Mouse (Mus musculus) lung, postnatal 25 days (tissue): ENCODE results near the gene Epb41l4b.
A peak's percentile ranks its signal among the peaks of the same experiment; 100 is the strongest.

ENCODE experiments used
- DNase-seq: peaks from one replicate; pipeline ENCODE4 v3.0.0; 2022; ENCODE audit warnings: low spot score

Epb41l4b gene

DNA sequence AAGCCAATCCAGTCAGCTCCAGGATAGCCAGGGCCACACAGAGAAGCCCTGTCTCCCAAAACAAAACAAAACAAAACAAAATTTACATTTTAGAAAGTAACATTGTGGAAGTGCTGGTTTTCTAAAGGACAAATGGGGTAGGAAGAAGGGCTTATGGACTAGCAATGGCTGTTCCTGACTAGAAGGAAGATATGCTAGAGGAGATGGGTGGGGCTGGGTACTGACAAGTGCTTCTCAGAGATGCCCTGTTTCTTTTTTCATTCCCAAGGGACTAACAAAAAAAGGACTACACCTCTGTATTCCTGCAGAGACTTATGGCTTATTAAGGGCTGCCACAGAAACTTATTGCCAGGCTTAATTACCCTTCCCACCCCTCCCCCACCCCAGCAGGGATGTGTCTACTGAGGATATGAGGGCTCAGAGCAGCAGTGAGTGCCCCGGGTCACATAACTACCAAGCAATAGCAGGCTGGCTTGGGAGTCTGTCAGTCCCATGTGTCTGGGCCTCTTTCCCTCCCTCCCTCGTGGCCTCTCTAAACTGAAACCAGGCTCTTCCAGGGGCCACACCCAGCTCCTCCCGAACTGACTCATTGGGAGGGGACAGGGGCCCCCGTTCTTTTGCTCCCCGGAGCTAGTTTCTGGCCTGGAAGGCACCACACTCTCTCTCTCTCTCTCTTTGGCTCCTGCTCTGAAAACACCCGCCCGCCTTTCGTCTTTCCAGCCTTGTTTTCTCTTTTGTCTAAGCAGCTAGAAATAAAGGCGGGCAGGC, 10.0 kb upstream of the Epb41l4b start:
- DNase-seq = peak; percentile 60

DNA sequence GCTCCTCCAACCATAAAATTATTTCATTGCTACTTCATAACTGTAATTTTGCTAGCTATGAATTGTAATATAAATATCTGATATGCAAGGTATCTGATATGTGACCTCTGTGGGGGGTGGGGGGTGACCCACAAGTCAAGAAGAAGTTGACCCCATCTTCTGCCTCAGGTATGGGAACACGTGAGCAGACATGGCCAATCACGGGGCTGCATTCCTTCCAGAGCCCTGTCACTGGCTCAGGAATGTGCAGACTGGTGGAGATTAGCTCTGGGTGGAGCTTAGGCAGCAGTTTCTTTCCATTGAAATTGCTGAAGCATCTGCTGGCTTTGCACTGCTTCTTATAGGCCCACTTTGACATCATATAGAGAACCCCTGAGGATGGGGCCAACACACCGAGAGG, 4.9 kb upstream of the Epb41l4b start:
- no peak for DNase-seq

DNA sequence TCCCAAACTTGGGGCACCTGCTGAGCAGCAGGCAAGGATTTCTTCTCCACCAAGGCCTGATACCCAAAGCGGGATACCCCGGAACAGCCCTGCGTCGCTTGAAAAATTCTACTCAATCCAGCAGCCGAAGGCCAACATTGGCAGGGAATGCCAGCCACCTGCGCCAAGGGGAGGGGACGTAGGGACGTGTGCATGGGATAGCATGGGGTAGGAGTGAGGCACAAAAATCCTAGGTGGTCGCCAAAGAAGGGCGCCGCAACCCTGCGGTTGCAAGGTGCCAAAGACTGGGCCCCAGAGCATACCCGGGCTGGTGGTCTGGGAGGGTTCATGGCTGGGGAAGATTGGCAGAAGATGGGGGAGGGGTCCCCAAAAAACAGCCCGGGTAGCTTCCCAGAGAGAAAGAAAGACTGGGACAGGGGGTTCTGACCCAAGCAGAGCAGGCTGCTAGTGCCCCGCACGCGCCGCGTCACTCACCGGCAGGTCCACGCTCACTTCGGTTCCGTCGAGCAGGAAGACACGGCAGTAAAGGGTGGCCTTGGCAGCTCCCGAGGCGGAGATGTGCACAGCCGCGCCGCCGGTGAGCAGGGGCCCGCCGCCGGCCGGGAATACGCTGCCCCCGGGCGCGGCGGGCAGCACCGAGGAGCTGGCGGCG, 737 bp downstream of the Epb41l4b start:
- DNase-seq = no peak

DNA sequence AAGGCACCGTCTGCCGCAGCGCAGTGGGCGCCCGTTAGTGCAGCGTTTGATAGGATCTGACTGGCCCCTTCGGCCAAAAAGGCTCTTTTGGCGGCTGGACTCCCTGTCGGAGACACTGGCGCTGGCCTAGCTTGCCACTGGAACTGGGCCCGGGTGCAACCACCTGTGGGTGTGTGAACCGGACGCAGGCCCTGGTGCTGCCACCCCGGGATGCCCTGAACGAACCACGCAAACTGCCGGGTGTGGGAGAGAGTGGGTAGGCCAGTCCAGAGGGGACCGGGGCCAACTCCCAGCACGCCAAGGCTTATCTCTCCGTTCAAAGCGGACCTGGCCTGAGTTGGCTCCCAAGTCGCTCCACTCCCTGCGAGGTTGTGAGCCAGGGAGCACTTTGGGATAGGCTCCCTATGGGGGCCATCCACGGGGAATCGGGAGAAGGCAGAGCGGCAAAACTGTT, 1.3 kb downstream of the Epb41l4b start:
- DNase-seq = no peak

DNA sequence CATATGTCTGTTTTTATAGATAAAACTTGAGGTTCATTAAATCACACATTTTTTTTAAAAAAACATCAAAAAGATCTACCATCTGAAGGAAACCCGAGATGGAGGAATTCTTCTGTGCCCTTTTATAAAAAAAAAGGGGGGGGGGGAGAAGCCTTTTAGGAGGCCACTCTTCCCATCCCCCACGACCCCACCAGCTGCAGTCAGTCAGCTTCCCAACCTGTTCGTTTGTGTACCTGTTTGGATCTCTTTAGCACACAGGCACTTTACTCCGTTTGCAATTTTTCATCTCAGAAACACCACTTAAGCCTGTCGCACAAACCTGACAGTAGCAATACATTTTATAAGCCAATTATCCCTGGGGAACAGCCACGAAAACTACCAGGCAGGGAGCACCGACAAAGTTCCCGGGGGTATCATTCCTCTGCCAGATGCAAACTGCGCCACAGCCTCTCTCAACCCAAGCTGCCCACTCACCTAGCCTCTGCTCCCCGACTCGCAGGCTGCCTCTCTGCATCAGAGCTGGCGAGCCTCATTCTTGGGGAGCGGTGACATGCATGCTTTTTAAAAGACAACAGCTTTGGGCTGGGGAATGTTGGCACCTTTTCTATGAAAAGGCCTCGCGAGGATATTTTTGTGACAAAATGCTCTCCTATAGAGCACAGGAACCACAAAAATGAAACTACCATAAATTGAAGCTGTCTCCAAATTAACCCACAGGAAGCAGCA, 2.1 kb downstream of the Epb41l4b start:
- no peak for DNase-seq

DNA sequence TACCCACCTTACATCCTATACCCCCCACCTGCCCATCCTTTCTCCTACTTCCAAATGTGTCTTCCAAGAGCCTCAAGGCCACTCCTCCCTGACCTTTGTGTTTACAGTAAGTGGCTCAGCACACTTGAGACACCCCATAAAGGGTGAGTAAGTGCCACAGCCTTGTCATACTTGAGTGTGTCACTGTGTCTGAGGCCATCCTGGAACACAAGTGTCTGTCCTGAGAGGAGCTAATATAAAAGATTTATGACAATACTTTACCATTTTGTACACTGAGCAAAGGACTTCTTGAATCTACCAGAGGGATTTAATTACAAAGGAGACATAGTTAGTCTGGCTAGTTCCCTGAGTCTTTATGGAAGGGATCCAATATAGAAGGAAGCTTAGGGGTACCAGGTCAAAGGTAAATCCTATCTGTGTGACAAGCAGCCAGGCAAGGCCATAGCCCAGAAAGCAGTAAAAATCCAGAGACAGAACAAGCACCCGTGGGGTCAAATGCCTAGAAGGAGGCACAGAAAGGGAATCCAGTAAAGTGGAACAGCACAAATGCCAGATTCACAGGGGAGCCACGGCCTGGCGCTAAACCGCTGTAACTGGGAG, 2.9 kb downstream of the Epb41l4b start:
- DNase-seq = no peak

DNA sequence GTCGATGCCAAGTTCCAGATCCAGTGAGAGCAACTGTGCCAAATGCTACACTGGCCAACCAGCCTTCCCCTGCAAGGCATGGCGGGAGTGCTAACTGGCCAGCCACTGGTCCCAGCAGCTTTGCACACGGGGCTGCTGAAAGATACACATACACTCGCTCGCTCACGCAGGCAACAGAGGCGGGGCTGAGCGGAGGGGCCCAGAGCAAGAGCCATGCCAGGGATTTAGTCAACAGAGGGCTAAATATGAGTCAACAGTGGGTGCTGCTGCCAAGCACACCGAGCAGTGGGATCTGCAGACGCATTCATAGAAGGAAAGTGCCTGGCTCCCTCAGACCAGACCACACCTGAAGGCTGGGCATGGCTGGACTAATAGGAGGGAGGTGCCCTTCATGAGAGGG, 3.8 kb downstream of the Epb41l4b start:
- peak; percentile 79 for DNase-seq

DNA sequence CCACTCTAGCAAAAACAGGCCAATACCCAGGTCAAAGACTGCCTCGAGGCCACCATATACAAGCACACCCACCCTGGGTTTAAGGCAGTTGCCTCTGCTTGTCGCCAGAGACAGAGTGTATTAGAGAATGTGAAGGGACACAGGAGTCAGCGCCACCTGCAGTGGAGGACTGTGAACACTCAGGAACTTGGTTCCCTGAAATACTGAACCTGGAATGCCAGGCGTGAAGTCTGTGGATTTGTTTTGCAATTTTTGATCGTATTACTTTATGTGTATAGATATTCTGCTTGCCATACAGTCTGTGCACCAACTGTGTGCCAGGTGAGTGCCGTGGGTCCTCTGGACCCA, 5.2 kb downstream of the Epb41l4b start:
- DNase-seq = no peak

DNA sequence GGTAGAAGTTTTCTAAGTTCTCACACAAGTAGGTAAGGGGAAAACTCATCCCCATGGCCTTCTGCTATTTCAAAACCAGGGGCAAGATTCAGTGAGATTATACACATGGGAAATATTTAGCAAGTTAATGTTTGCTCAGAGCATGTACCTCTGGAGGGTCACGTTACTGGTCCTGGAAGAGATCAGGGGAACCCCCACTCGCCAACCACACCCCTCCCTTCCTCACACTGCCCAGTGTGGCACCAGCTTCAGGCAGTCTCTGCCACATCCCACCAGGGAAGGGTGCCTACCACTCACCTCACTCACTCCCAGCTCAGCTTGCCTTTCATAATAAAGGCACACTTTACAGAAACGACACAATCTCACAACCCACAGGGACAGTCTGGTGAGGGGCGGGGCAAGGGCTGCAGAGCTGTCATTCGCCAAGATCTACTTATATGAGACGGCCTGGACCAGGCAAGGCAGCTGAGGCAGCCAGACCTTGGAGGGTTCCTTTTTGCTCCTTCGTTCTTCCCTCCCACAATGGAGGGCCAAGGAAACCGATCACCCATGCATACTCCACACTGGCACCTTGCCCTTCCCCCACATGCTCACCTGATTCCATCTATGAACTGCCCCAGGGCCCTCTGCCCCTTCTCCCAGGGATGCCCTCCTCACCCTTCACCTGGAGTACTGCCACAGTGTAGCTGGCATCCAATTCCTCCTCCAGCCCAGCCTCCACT, 5.7 kb downstream of the Epb41l4b start:
- no peak for DNase-seq

DNA sequence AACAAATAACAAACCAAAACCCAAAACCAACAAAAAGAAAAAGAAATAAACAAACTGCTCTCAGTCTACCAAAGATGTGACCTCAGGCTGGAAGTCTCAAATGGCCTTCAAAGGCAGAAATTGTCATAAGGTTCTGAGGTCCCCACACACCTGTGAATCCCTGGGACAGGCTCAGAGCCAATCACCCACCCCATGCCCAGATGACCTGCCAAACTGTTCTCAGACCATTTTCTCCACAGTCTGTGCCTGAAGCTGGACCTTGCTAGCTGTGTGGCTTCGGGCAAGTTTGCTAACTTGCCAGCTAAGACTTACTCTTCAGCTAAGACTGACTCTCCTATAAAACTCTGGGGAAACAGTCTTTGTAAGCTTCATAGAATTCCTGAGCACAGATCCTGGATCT, 7.8 kb downstream of the Epb41l4b start:
- no peak for DNase-seq

DNA sequence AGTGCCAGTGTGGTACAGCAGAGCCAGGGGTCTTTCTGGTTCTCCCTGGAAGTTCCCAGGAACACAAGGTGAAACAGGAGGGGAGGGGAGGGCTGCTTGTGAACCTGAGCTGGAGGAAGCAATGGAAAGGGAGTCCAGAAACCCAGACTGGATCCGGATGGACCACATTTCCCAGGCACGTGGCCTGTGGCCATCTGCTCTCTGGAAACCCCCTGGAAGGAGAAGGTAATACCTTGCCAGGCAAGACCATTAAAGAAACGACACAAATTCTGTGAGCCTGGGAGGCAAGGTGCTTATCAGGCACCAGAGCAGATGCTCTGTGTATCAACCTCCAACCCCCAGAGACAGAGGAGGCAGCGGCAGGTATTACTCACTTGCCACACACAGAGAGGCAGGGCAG, 8.7 kb downstream of the Epb41l4b start:
- no peak for DNase-seq

DNA sequence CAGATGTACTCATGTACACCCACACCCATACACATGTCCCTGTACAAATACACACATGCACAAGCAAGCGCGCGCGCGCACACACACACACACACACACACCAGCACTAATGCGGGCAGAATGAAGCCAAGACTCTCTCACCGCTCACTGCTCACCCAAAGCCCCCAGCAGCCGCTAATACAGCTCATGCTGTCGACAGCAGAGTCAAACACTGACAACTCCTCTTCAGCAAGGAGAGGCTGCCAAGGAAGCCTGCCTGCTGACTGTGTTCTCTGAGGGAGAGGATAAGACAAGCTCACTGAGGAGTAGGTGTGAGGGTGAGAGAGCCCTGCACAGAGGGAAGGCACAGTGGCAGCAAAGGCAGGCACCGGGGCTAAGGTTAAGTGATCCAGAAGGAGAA, 11.4 kb downstream of the Epb41l4b start:
- DNase-seq = no peak

DNA sequence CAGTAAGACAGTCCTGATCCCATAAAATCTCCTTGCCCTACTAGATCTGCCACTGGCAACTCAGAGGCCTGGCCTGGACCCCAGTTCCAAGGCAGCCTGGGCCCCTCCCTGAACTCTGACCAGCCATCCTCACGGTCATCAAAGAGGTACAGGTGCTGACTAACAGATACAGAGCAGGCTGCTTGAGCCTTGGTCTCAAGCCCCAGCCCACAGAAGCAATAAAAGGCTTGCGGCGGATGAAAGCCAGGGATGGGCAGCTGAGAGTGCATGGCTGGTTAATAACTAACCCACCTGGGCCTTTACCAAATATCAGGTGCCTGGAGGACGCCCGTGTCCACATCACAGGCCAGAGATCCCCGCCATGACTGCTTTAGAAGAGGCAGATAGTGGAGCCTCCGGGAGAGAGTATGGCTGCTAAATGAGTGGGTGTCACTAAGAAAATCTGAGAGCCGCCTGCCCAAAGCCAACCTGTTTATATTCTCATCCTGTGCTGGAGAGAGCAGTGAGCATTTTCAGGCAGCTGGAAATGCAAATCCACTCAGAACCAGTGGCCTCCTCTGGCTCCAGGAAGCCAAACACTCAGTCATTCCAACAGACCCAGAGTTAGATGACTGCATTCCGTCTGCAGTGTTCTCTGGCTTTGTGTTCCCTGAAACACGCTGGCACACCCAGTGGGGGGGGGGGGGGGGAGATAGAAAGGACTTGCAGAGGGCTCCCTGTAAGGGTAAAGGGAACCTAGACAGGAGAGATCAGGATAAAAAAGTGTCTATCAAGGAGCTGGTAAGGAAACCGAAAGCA, 13.3 kb downstream of the Epb41l4b start:
- DNase-seq = no peak

DNA sequence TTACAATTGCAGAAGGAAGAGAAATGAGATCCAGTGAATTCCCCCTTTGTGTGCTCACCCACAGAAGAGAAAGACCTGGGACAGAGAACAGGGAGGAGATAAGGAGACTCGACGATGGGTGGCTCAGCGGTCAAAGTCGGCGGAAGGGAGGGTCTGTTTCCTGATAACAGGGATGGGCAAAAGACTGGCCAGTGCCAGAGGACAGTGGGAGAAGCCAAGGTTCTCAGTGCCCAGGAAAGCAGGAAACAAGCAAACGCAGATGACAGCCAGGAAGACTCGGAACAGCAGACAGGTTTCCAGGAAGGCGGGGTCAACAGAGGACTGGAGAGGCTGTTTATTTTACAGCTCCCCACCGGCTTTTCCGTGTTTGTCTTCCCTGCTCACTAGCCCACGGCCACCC, 20.2 kb downstream of the Epb41l4b start:
- DNase-seq = peak; percentile 58

DNA sequence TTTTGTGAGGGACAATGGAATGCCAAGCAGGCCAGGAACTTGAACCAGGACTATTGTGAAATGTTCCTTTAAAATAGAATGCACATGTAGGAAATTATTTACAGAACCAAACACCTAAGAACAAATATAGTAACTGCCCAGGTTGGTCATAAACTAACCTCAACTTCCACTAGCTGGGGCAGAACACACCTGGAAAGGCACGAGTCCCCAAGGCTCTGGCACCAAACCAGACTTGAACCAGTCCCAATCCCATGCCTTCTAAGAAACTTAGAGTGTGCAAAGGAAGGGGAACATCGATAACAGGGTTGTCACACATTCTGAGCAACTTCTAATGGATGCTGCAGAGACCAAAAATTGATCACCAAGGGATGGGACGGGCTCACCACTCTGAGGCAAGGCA, 21.1 kb downstream of the Epb41l4b start:
- DNase-seq = no peak

DNA sequence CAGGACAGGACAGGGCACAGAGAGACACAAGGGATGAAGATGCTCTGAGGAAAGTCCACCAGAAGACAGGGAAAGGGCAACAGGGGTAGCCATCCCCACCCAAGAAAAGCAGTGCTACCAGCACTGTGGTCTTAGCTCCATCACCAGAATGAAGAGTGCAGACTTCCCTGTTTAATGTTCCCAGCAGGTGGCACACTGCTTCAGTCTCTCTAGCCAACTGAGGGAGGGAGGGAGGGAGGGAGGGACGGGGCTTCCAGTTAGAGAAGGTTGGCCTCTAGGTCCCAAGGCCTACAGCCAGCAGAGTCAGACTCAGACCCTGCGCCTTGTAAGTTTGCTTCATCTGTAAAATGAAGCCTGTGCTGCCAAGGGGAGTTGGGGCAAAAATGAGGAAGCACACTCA, 22.7 kb downstream of the Epb41l4b start:
- DNase-seq = no peak

DNA sequence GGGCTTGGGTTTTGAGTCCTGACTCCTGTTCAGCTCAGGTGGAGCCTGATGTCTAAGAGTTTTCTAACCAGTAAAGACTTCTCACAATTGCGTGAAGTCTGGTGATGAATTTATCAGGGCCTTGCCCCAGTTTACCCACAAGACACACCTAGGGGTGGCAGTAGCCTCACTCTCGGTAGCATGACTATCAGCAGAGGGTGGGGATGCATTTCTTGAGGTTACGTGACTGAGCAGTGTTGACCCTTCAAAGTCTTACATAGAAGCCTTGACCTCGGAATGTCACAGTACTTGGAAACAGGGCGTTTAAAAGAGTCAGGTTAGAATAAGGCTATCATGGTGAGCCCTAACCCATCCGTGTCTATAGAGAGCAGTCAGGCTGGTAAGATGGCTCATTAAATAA, 23.3 kb downstream of the Epb41l4b start:
- no peak for DNase-seq

DNA sequence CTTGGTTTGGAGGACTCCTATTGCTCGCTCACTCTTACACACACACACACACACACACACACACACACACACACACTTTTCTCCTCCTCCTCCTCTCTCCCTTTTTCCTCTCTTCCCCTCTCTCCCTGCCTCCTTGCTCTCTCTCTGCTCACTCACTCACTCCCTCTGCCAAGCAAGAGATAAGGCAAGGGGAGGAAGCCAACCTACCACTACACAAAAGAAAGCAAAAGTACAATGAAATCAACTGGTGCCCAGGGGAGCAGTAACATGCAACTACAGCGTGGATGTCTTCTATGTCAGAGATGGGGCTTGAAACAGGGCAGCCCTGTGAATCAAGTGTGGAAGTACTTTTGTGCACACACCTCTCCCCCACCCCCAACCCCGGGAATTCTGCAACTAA, 24.4 kb downstream of the Epb41l4b start:
- DNase-seq = no peak

DNA sequence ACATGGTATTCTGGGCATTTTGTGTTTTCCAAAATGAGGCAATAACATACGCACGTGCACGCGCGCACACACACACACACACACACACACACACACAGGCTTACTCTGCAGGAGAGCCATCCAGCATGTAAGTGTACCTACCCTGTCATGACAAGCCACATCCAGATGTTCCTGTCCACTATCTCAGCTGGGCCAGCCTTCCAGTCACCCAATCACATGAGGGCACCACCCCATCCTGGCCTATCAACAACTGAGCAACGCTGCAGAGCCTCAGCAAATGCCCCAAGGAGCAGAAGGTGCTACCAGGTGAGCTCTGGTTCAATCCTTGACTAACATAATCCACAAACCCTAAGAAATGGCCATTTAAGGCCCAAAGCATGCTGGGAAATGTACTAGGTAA, 27.0 kb downstream of the Epb41l4b start:
- DNase-seq = no peak

DNA sequence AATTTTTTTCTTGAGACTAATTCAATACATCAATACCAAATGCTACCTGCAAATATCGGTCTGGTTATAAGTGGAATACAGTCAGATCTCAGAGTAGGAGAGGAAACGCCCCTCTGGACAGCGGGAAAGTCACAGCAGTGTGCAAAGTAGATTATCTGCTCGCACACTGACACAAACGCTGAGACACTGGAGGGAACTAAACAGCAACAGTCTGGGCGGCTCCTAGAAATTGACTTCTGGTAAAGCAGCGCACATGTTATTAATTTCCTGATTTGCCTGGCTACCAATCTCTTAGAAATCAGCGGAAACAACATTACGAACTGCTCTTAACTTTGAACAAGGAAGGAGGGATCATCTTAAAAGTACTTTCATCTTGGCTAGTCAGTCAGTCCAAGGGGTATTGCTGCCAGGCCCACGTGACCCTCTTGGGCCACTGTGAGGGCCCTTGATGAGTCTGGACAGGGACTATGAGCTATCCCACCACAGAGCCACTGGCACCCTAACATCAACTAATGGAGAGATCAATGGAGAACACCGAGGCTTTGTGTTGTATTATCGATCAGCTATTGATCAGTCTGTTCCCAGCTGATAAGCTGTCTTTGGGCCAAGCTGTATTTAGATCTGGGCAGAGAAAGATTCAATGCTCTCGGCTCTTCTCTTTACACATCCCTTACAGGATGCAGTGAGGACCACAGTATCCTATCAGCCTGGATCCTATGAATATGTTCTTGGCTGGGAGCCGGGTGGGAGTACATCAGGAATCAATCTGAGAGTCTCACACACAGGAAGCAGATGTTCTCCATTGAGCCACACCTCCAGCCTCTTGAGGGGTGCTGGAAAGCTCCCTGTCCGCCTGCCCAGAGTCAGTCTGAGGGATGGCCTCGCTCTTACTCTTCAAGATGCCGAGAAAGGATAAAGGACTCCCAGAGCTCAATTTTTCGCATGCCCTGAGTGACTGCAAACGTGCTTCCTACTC, 28.3 kb downstream of the Epb41l4b start:
- DNase-seq = peak; percentile 53
